Mouse (Mus musculus) neural tube, embryonic 15.5 days (tissue): Measurements from ENCODE around the gene R3hdm4. TPM values are rescaled to one million over a fixed set of nuclear protein-coding genes. Genes with fewer than 3 reads are reported as not detected.
A peak's percentile ranks its signal among the peaks of the same experiment; 100 is the strongest.
"Not testable (repeated sequence)": the region's sequence is repeated elsewhere in the genome, so short reads cannot be mapped to it uniquely, and the experiment has no call there.

Experiments used
- ATAC-seq: fragments of 200-750 bp; cut with Nextera tagmentation; 2 replicates; pipeline ENCODE4 v1.8.0; 2017; ENCODE audit warnings: mild to moderate bottlenecking, moderate TSS enrichment, moderate library complexity; ENCODE audit not compliant: low FRiP score
- H3K27ac ChIP-seq: fragments of 300-500 bp; sonication (generic); replicated peaks from 2 replicates; pipeline ENCODE4 v1.5.1; 2015; ENCODE audit warnings: mild to moderate bottlenecking, inconsistent platforms
- H3K27me3 ChIP-seq: fragments of 300-500 bp; sonication (generic); replicated peaks from 2 replicates; pipeline ENCODE4 v1.6.1; 2015; ENCODE audit warnings: inconsistent platforms
- H3K36me3 ChIP-seq: fragments of 300-500 bp; sonication (generic); 2 replicates; pipeline ENCODE4 v1.6.1; 2015; ENCODE audit warnings: inconsistent platforms
- H3K4me1 ChIP-seq: fragments of 300-500 bp; sonication (generic); 2 replicates; pipeline ENCODE4 v1.6.1; 2015; ENCODE audit warnings: inconsistent platforms
- H3K4me2 ChIP-seq: fragments of 300-500 bp; sonication (generic); 2 replicates; pipeline ENCODE4 v1.6.1; 2015; ENCODE audit warnings: inconsistent platforms, mild to moderate bottlenecking, moderate library complexity
- H3K4me3 ChIP-seq: fragments of 300-500 bp; sonication (generic); replicated peaks from 2 replicates; pipeline ENCODE4 v1.5.1; 2015; ENCODE audit warnings: mild to moderate bottlenecking, inconsistent platforms
- H3K9ac ChIP-seq: fragments of 300-500 bp; sonication (generic); replicated peaks from 2 replicates; pipeline ENCODE4 v1.6.1; 2015; ENCODE audit warnings: mild to moderate bottlenecking, inconsistent platforms
- H3K9me3 ChIP-seq: fragments of 300-500 bp; sonication (generic); replicated peaks from 2 replicates; pipeline ENCODE4 v1.6.1; 2016; ENCODE audit warnings: inconsistent platforms
- WGBS: fragments of 180-500 bp; shearing (Covaris S2); methylation state at CpG from one replicate; pipeline ENCODE4 v1.1.7; 2015; ENCODE audit warnings: mixed read lengths; 5-methylcytosine and 5-hydroxymethylcytosine counted together
- polyA plus RNA-seq: library from polyadenylated mRNA; unstranded; fragments of >200 nt; fragmentation: Nextera tagmentation; extraction: Ambion mirVana; gene quantifications from 2 replicates; pipeline ENCODE4 v1.2.1, GENCODE M21; 2015

R3hdm4 gene
- polyA plus RNA-seq, 1 experiment from 2014 or later = 288 TPM

DNA sequence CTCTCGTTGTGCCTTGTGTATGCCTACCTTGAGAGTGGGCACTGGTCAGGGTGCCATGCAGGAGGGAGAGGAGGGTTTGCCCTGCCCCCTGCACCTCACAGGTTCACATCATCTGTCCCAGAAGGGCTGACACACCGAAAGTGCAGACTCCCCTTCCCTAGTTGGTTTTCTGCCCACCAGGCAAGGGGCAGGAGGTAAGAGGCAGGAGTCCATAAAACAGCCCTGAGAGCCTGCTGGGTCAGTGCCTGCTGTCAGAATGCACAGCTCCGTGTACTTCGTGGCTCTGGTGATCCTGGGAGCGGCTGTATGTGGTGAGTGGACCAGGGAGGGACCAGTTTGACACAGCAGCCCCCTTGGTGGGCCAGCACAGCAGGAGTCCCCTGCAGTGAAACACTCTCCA, 30.3 kb downstream of the R3hdm4 start, which contains the start of gene Cfd:
Gene Cfd (plus strand): TSS at position 184 of the 400 bp plus-strand sequence.
- WGBS = 45% methylated on average over 5 of the region's 5 CpGs
- Histone ChIP-seq H3K4me2 (no peak within 1 kb of the TSS), H3K36me3 (0 out of 2 replicates have a peak, but pooled peaks cover 6% of the 10 kb centered on the region), H3K9me3 (no peaks in the 10 kb centered on the region), H3K4me3 (no peak within 1 kb of the TSS), H3K27ac (no peak within 1 kb of the TSS), H3K27me3 (no peaks in the 10 kb centered on the region; the same call in 1 of the 2 replicates), H3K9ac (no peak within 1 kb of the TSS), H3K4me1 (no peaks in the 10 kb centered on the region)
- no peak for ATAC-seq

GRCm38 (mm10) chr10:79889386-79889785, 31.6 kb downstream of the R3hdm4 start:
- no peaks in the 10 kb centered on the region for H3K4me1 ChIP-seq
- H3K9me3 ChIP-seq = no peaks in the 10 kb centered on the region
- H3K9ac ChIP-seq = no peak overlapping the region
- no peak overlapping the region for H3K4me3 ChIP-seq
- H3K27ac ChIP-seq = no peak overlapping the region
- ATAC-seq = no peak
- H3K27me3 ChIP-seq = no peaks in the 10 kb centered on the region; the same call in 1 of the 2 replicates
- no peak overlapping the region for H3K4me2 ChIP-seq
- H3K36me3 ChIP-seq = no peaks in the 10 kb centered on the region
- WGBS = 79% methylated on average over 2 of the region's 2 CpGs

- Histone ChIP-seq H3K4me2 (no peak overlapping the region), H3K27ac (no peak overlapping the region), H3K4me1 (peaks cover 15% of the 10 kb centered on the region), H3K9me3 (no peaks in the 10 kb centered on the region), H3K36me3 (no peaks in the 10 kb centered on the region), H3K9ac (no peak overlapping the region), H3K27me3 (peaks cover 15% of the 10 kb centered on the region), H3K4me3 (no peak overlapping the region)
- WGBS = 82% methylated on average over 8 of the region's 8 CpGs
- ATAC-seq = no peak
These were observed 34.4 kb downstream of the R3hdm4 start for GRCm38 (mm10) chr10:79886611-79887010.

- H3K4me1 ChIP-seq = peaks cover 15% of the 10 kb centered on the region
- H3K9me3 ChIP-seq = no peaks in the 10 kb centered on the region
- no peaks in the 10 kb centered on the region for H3K36me3 ChIP-seq
- WGBS = 86% methylated on average over 6 of the region's 6 CpGs
- ATAC-seq = no peak
- no peak within 1 kb of the TSS for H3K27ac ChIP-seq
- no peak within 1 kb of the TSS for H3K4me3 ChIP-seq
- H3K9ac ChIP-seq = no peak within 1 kb of the TSS
- no peak within 1 kb of the TSS for H3K4me2 ChIP-seq
- peaks cover 18% of the 10 kb centered on the region for H3K27me3 ChIP-seq
These were observed 35.0 kb downstream of the R3hdm4 start, which contains the start of gene Elane for GRCm38 (mm10) chr10:79886054-79886453. Gene Elane (plus strand): TSS chr10:79886247.

GRCm38 (mm10) chr10:79884938-79885337, 36.1 kb downstream of the R3hdm4 start:
- 78% methylated on average over 3 of the region's 3 CpGs for WGBS
- Histone ChIP-seq H3K27me3 (peaks cover 18% of the 10 kb centered on the region), H3K4me1 (peaks cover 15% of the 10 kb centered on the region)
- not testable (repeated sequence) for H3K36me3 ChIP-seq, H3K9ac ChIP-seq, H3K9me3 ChIP-seq, H3K4me2 ChIP-seq, ATAC-seq, H3K4me3 ChIP-seq, H3K27ac ChIP-seq

DNA sequence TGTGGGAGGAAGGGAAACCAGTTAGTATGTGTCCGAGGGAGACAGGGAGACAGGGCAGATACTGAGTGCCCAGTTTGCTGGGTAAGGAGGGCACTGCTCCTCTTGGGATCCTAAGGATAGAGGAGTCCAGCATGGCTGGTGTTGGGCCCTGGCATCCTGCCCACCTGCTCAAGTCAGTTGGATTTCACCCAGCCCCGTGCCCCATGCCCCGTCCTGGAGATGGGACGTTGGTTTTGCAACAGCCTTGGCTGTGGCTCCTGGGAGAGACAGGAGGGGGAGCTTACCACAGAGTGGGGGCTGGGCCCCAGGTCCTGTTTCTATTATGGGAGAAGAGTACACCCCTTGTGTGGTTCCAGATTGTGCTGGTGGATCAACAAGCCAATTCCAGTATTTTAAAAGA, 36.6 kb downstream of the R3hdm4 start:
- H3K27ac ChIP-seq = no peak overlapping the region
- no peaks in the 10 kb centered on the region for H3K36me3 ChIP-seq
- H3K4me3 ChIP-seq = no peak overlapping the region
- 57% methylated on average over 4 of the region's 4 CpGs for WGBS
- peaks cover 18% of the 10 kb centered on the region for H3K27me3 ChIP-seq
- ATAC-seq = 0 out of 2 replicates have a peak, but pooled peaks have one; percentile 3
- H3K9ac ChIP-seq = no peak overlapping the region
- H3K4me1 ChIP-seq = peaks cover 15% of the 10 kb centered on the region
- H3K4me2 ChIP-seq = no peak overlapping the region
- H3K9me3 ChIP-seq = no peaks in the 10 kb centered on the region

GRCm38 (mm10) chr10:79883297-79884084, 37.5 kb downstream of the R3hdm4 start:
- H3K27me3 ChIP-seq = peaks cover 18% of the 10 kb centered on the region
- no peaks in the 10 kb centered on the region for H3K36me3 ChIP-seq
- H3K4me1 ChIP-seq = peaks cover 15% of the 10 kb centered on the region
- H3K4me3 ChIP-seq = no peak overlapping the region
- no peak overlapping the region; the same call in 1 of the 2 replicates for H3K4me2 ChIP-seq
- no peak overlapping the region for H3K27ac ChIP-seq
- peak; percentile 36; the same call in 1 of the 2 replicates for ATAC-seq
- WGBS = 16% methylated on average over 22 of the region's 22 CpGs
- no peak overlapping the region for H3K9ac ChIP-seq
- H3K9me3 ChIP-seq = no peaks in the 10 kb centered on the region

GRCm38 (mm10) chr10:79881981-79882380, 39.0 kb downstream of the R3hdm4 start:
- Histone ChIP-seq H3K9me3 (no peaks in the 10 kb centered on the region), H3K4me3 (no peak overlapping the region; the same call in 1 of the 2 replicates), H3K4me1 (peaks cover 15% of the 10 kb centered on the region), H3K27me3 (peaks cover 18% of the 10 kb centered on the region), H3K4me2 (peak overlapping the region; percentile 40), H3K36me3 (no peaks in the 10 kb centered on the region), H3K27ac (no peak overlapping the region), H3K9ac (no peak overlapping the region)
- ATAC-seq = no peak
- 9% methylated on average over 22 of the region's 22 CpGs for WGBS

- ATAC-seq = no peak
- WGBS = 15% methylated on average over 9 of the region's 9 CpGs
- H3K27me3 ChIP-seq = peaks cover 18% of the 10 kb centered on the region
These were observed 40.3 kb downstream of the R3hdm4 start for GRCm38 (mm10) chr10:79880721-79881120.

DNA sequence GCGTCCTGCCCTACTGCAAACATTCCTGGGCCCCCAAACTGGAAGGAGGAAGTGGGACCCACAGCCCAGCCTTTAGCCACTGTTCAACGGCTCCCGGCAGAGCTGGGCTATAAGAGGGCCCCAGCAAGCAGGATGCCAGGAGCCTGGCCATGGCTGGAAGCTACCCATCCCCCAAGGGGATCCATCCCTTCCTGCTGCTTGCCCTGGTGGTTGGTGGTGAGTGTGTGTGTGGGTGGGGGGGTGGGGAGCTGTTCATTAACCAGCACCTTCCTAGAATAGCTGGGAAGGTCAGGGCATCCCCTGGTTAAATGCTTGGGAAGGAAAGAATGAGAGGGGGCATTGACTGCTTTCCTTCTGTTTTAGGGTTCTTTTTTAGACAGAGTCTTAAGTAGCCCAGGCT, 41.5 kb downstream of the R3hdm4 start:
- Histone ChIP-seq H3K27me3 (peaks cover 18% of the 10 kb centered on the region), H3K9me3 (no peaks in the 10 kb centered on the region), H3K4me2 (no peak overlapping the region), H3K27ac (no peak overlapping the region), H3K9ac (no peak overlapping the region), H3K36me3 (no peaks in the 10 kb centered on the region), H3K4me1 (peaks cover 27% of the 10 kb centered on the region), H3K4me3 (no peak overlapping the region)
- WGBS = 46% methylated on average over 3 of the region's 3 CpGs
- ATAC-seq = no peak

More at GRCm38 (mm10) chr10:79880721-79881120, 40.3 kb downstream of the R3hdm4 start:
- Histone ChIP-seq H3K9ac (no peak overlapping the region), H3K4me2 (no peak overlapping the region), H3K27ac (no peak overlapping the region), H3K4me1 (peaks cover 15% of the 10 kb centered on the region), H3K36me3 (no peaks in the 10 kb centered on the region), H3K4me3 (no peak overlapping the region), H3K9me3 (no peaks in the 10 kb centered on the region)

GRCm38 (mm10) chr10:79877757-79878156, 43.3 kb downstream of the R3hdm4 start:
- WGBS = 47% methylated on average over 12 of the region's 12 CpGs
- no peak for ATAC-seq

GRCm38 (mm10) chr10:79877174-79877573, 43.8 kb downstream of the R3hdm4 start:
- peaks cover 4% of the 10 kb centered on the region; the same call in 1 of the 2 replicates for H3K27me3 ChIP-seq
- H3K4me1 ChIP-seq = peaks cover 23% of the 10 kb centered on the region
- no peak overlapping the region for H3K27ac ChIP-seq
- H3K9ac ChIP-seq = no peak overlapping the region
- WGBS = 67% methylated on average over 1 of the region's 1 CpGs
- H3K9me3 ChIP-seq = no peaks in the 10 kb centered on the region
- H3K36me3 ChIP-seq = no peaks in the 10 kb centered on the region
- no peak for ATAC-seq
- no peak overlapping the region for H3K4me3 ChIP-seq
- no peak overlapping the region for H3K4me2 ChIP-seq

More at GRCm38 (mm10) chr10:79877757-79878156, 43.3 kb downstream of the R3hdm4 start:
- Histone ChIP-seq H3K4me2 (no peak overlapping the region), H3K4me1 (peaks cover 19% of the 10 kb centered on the region), H3K27ac (no peak overlapping the region), H3K9ac (no peak overlapping the region), H3K36me3 (no peaks in the 10 kb centered on the region), H3K27me3 (peaks cover 9% of the 10 kb centered on the region), H3K4me3 (no peak overlapping the region), H3K9me3 (no peaks in the 10 kb centered on the region)
